Mouse (Mus musculus) splenic B cell, adult 2 months (primary cell): ENCODE measurements around the gene Avpi1.

Experiments used
- DNase-seq: peaks from one replicate; pipeline ENCODE4 v3.0.0-alpha.2; 2011; ENCODE audit warnings: low read depth, low spot score
- H3K27me3 ChIP-seq: 2 replicates; pipeline ENCODE4 v1.6.1; 2012; ENCODE audit warnings: mild to moderate bottlenecking, low read length, moderate library complexity, mixed read lengths; ENCODE audit not compliant: control insufficient read depth, poor library complexity, insufficient read depth, severe bottlenecking
- H3K36me3 ChIP-seq: 2 replicates; pipeline ENCODE4 v1.6.1; 2012; ENCODE audit warnings: mild to moderate bottlenecking, low read length, moderate library complexity, mixed read lengths; ENCODE audit not compliant: control insufficient read depth, poor library complexity, insufficient read depth, severe bottlenecking

Gene Avpi1

DNA sequence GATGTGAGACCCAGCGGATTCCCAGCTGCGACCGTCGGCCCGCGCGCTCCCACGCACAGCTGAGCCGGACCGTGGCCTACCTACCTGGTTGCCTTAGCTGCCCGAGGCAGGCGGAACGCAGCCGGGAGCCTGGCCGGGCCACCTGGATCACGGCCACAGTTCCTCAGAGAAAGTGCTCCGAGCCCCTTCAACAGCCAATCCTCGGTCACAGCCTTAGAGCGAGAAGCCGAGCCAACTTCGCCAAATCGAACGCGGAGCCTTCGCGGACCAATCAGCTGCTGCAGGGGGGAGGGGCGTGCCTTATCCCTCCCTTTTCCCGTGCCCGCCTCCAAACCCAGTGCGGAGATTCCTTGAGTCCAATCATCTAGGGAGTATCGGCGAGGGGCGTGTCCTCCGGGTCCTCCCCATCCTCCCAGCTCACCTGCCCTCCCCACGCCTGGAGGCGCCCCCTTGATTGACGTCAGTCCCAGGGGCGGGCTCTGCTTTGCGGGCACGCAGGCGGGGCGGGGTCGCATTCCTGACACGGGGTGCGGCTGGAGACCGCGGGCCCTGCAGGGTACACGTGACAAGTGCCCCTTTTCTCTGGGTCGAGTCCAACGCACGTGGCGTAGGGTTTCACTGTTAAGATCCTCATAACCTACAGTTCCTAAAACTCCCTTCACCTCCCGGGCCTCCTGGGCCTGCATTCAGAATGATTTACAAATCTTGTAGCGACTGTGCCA lies at the start of gene Avpi1:
Gene Avpi1 (minus strand): TSS at position 273 of the 722 bp plus-strand sequence.
- Histone ChIP-seq H3K27me3 (no peaks in the 10 kb centered on the region), H3K36me3 (no peaks in the 10 kb centered on the region)
- DNase-seq, result peak; percentile 89

GRCm38 (mm10) chr19:42177461-42177860 lies 48.6 kb upstream of the Avpi1 start:
- peaks cover 5% of the 10 kb centered on the region; the same call in 1 of the 2 replicates for H3K36me3 ChIP-seq
- H3K27me3 ChIP-seq, result no peaks in the 10 kb centered on the region
- no peak for DNase-seq

GRCm38 (mm10) chr19:42176841-42177240 lies 48.0 kb upstream of the Avpi1 start:
- Histone ChIP-seq H3K27me3 (no peaks in the 10 kb centered on the region), H3K36me3 (peaks cover 5% of the 10 kb centered on the region; the same call in 1 of the 2 replicates)
- DNase-seq, result no peak

DNA sequence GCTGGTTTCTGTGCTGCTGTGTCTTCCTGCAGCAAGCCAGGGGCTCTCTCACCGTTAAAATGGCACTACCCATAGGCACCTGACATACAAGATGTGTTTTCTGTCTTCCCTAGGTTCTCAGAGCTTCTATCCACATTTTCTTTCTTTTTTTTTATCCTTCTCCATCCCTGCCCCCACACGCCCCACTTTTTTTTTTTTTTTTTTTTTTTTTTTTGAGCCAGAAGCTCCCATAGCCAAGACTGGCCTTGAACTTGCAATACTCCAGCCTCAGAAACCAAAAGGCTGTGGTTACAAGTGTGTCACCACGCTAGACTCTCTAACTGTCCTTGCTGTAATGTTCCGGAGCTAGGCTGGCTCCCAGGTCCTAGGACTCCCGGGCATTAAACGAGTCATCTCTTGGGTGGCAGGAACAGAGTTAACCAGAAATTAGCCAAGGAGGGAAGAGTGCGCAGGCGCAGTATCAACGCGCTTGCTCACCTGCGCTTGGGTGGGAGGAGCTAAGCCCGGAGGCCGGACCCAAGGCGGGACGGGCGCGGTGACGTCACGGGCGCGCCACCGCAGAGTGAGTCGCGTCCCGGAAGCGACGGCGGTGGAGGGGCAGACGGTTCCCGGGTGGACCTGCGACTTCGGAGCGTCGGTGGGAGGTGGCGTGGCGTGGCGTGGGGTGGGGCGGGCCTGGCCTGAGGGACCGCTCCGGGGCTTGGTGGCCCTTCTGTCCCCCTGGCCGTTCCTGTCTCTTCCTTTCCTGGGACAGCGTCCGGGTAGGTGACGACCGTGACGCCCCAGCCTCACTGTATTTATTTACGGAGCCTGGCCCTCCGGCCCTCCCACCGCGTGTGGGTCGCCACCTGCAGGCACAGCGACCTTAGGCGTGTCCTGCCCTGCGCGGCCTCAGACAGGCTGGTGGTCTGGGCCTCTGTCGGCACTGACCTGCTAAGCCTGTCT lies 41.4 kb upstream of the Avpi1 start:
- DNase-seq, result peak; percentile 97
- no peaks in the 10 kb centered on the region for H3K36me3 ChIP-seq
- H3K27me3 ChIP-seq, result no peaks in the 10 kb centered on the region

- H3K36me3 ChIP-seq, result no peaks in the 10 kb centered on the region
- no peak for DNase-seq
- H3K27me3 ChIP-seq, result no peaks in the 10 kb centered on the region
These were observed 40.6 kb upstream of the Avpi1 start for GRCm38 (mm10) chr19:42169322-42169975.

DNA sequence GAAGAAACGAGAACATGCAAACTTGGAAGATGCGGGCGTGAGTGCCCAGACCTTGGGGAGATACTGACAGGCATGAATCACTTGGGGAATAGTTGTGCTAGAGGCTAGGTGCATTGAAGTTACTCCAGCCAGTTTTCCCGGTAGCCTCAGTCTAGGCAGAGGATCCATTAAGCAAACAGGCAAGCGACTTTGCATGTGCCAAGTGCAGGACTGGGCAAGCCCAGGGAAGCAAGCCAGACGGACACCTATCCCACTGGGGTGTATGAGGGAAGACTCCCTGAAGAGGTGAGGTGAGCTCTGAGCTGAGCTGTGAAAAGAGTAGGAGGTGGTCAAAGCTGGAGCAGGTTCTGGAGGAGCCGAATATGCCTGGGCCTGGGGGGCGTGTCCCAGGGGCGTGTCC lies 38.6 kb upstream of the Avpi1 start:
- H3K36me3 ChIP-seq, result no peaks in the 10 kb centered on the region
- DNase-seq, result no peak
- no peaks in the 10 kb centered on the region for H3K27me3 ChIP-seq

DNA sequence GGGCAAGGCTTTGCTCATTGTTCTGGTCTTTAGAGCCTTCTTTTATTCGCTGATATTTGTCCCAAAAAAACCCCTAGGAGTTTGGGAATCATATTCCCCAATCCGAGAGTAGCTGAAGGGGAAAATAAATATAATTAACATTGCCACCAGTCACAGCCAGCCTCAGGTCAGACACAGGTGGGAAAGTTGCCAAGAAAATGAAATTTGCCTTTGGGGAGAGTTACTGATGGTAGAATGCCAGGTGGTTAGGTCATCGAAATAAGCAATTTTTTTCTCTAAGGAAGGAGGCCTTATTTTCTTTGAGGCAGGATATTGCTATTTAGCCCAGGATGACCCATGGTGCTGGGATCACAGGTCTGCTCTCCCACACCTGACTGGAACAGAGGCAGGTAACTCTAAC lies 37.9 kb upstream of the Avpi1 start:
- Histone ChIP-seq H3K27me3 (no peaks in the 10 kb centered on the region), H3K36me3 (no peaks in the 10 kb centered on the region)
- DNase-seq, result no peak

- Histone ChIP-seq H3K36me3 (no peaks in the 10 kb centered on the region), H3K27me3 (no peaks in the 10 kb centered on the region)
- peak; percentile 85 for DNase-seq
These were observed 37.3 kb upstream of the Avpi1 start for GRCm38 (mm10) chr19:42166130-42166529.

DNA sequence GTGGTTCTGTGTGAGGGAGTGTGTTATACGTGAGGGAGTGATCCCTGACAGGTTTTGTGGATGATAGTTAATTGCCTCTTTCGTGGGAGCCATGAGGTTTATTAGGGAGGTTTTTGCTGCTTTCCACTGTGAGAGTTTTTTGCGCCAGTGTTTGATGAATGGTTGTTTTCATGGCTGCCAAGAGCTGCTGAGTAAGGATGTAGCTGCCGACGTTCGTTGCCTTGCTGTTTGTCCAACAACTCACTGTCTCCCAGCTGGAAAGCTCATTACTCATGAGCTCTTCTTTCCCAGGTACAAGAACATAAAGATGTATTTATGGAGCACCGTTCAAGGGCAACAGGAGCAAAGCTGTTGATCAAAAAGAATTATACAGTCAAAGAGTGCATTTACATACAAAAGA lies 35.3 kb upstream of the Avpi1 start:
- no peaks in the 10 kb centered on the region for H3K36me3 ChIP-seq
- no peak for DNase-seq
- H3K27me3 ChIP-seq, result no peaks in the 10 kb centered on the region

DNA sequence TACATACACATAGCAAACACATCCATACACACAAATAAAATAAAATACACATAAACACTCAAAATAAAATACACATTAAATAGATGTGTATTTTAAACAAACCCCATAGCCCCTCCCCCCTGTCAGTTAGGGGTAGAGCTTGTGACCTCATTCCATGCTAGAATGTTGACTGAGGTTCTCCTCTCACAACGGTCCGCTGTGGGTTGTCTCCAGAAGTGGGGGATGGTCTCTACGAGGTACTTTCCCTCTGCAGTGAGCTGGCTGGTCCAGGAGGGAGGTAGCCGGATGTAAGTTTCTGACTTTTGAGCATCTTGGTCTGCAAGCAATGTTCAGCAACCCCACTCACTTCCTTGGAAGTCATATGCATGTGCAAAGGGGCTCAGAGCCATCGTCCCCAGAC lies 34.9 kb upstream of the Avpi1 start, which contains the start of gene Zfyve27:
Gene Zfyve27 (plus strand): TSS at position 188 of the 400 bp plus-strand sequence.
- Histone ChIP-seq H3K36me3 (no peaks in the 10 kb centered on the region), H3K27me3 (no peaks in the 10 kb centered on the region)
- no peak for DNase-seq

DNA sequence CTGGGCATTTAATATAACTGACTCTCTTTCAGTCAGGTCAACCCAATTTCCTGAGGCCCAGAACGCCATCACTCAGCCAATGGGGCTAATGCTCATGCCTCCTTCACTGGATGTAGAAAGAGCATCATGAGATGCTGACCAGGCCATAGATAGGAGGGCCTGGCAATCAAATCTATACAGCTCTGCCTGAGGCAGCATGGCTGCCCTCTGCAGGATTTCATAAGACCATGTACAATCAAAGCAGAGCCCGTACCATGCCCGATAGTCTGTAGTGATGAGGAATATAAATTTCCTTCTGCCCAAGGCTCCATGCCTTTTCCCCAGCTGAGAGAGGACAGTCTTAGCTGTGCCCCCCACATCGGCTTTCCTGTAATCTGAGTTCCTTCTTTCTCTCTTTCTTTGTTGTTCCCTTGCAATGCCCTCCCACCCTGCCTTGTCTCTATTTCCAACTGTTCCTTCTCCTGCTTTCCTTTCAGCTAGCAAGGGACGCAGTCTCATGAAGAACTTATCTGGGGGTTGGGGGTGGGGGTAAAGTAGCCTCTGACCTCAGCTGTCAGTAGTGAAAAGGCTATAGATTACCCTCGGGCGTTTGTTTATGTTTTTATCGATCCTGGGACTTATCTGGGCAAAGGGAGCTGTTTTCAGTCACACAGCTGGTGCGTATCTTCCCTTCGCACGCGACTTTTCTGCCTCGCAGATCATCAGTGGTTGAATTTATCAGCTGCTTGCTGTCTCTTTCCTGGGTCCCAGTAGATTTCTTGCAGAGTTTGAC lies 29.6 kb upstream of the Avpi1 start:
- no peak for DNase-seq
- H3K27me3 ChIP-seq, result no peaks in the 10 kb centered on the region
- H3K36me3 ChIP-seq, result no peaks in the 10 kb centered on the region

- H3K36me3 ChIP-seq, result no peaks in the 10 kb centered on the region
- H3K27me3 ChIP-seq, result no peaks in the 10 kb centered on the region
- peak; percentile 28 for DNase-seq
These were observed 28.8 kb upstream of the Avpi1 start for GRCm38 (mm10) chr19:42157493-42158237.

- peak; percentile 82 for DNase-seq
- no peaks in the 10 kb centered on the region for H3K36me3 ChIP-seq
- H3K27me3 ChIP-seq, result no peaks in the 10 kb centered on the region
These were observed 23.1 kb upstream of the Avpi1 start for GRCm38 (mm10) chr19:42151990-42152389.

GRCm38 (mm10) chr19:42148569-42148860 lies 19.7 kb upstream of the Avpi1 start:
- Histone ChIP-seq H3K27me3 (no peaks in the 10 kb centered on the region), H3K36me3 (no peaks in the 10 kb centered on the region)
- no peak for DNase-seq
